Mouse (Mus musculus) CD4-positive, CD25-positive, alpha-beta regulatory T cell, adult 4 months (primary cell): ENCODE data around the gene 1700016K19Rik. TPM values are rescaled to one million over a fixed set of nuclear protein-coding genes. Genes with fewer than 3 reads are reported as not detected.

Source experiments
- ATAC-seq: one replicate; pipeline ENCODE4 v1.8.0; 2017
- polyA plus RNA-seq, 2 experiments: library from polyadenylated mRNA; unstranded; fragments of 100-300 nt; shearing (Covaris generic); gene quantifications; one replicate each; pipeline ENCODE4 v1.2.1; 2017

The 1700016K19Rik gene
- not detected for polyA plus RNA-seq

GRCm38 (mm10) chr11:75999440-76000155, at the start of gene 1700016K19Rik:
1700016K19Rik (plus strand) TSS chr11:75999912.
- peak; percentile 99 for ATAC-seq

DNA sequence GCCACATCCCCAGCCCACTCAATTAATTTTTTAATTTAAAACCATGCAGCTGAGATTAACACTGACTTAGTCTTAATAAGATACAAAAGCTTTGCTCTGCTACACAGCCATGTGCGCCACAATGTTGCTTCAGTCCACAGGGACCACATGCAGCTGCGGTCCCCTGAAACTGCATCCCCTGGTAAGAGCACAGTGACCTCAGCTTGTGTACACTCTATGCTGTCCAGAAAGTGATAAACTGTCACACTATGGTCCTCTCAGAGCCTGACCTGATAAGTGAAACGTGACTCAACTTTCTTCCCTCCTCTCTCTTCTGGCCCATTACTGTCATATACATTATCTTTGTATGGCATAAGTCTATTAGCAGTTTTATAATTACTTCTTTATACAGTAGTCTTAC, 49.3 kb upstream of the 1700016K19Rik start:
- no peak for ATAC-seq

DNA sequence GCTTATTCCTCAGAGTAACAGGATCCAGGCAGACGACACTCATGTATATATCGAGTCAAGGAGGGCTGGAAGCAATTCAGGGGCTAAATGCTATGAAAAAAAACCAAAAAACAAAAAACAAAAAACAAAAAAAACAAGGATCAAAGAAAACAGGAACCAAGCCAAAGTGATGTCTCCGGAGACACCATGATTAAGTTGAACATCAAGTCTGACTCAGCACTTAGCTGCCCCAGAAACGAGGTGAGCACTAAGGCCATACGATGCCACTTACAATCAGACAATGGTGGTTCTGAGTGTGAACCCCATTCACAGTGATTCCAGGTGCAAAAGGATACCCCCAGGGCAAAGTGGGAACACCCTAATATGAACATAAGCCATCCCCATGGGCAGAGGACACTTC, 47.8 kb upstream of the 1700016K19Rik start:
- no peak for ATAC-seq

- no peak for ATAC-seq
Observed at GRCm38 (mm10) chr11:75954896-75955295, 44.8 kb upstream of the 1700016K19Rik start.

GRCm38 (mm10) chr11:75956651-75957050, 43.1 kb upstream of the 1700016K19Rik start:
- ATAC-seq: peak; percentile 47

DNA sequence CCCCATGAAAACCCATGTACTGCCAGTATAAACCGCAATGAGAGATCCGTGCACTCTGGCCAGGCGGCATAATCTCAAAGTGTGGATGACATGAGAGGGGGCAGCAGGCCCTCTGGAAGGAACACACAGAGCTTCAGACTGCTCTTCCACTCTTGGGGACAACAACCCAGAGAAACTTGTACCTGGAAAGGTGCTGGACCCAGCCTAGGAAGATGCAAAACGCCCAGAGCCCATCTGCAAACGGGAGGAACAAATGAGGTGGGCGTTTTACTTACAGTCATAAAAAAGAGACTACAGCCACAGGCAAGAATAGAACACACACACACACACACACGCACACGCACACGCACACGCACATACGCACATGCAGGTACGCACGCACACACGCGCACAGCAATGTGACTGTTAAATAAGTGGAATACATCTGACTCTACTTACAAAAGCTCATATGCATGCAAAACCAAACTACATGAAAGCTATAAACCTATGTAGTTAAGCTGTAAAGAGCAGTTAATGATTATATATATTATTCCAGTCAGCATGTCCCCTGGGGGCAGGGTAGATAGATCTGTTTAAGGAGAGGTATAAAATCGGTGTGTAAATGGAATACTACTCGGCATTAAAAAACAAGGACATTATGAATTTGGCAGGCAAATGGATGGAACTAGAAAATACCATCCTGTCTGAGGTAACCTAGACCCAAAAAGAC, 42.4 kb upstream of the 1700016K19Rik start:
- no peak for ATAC-seq

DNA sequence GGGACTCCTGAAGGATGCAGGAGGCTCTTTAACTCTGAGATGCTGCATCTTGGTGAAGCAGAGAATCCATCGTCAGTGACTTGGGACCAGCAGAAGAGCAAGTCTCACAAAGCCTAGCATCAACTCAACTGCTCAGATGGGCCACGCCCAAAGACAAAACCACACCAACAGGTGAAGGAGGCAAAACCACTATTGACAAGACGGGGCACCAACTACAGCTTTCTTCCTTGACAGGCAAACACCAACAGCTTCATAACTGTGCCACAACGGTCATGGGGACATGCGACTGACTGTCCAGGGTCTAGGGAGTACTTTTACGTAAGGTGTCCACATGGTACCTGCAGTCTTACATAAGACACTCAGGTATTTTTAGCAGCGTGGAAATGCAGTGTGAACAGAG, 37.9 kb upstream of the 1700016K19Rik start:
- ATAC-seq: no peak

DNA sequence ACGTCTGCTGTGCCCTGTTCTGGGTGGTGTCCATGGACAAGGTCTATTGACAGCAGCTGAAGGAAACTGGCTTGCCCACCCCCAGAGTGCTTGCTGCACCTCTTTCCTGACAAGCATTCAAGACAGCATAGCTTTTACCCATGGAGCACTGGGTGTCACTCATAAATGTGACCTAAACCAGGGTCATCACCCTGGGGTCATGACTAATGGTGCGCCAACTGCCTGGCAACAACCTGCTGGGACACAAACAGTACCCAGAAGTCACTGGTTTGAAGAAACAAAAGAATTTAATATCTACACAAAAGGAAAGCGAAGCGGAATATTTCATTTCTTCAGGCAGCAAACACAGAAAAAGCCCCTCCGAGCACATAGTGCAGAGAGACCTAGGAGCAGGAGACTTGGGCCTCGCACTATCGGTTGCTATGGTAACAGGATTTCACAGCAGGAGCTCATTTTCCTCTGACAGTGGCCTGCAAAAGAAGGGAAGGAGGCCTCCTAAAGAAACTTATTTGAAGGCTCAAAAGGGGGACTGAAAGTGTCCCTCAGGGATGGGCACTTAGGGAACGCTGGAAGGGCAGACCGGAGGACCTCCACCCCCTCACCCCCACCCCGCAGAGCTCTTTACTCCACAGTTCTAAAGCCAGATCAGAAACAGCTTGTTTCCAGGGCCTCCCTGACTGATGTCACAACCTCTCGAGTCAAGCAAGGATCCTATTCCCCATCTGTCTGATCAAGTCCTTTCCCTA, 35.8 kb upstream of the 1700016K19Rik start:
- no peak for ATAC-seq

DNA sequence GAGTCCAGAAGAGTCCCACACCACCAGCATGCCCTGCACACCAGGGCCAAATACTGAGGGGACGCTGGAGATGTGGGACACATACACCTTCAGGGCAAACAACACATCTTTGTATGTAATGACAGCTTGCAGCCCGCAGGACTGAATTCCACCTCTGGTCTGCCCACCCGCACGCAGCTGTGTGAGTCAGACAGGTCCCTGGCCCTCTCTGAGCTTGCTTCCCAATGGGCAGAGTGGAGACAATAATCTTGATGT, 35.3 kb upstream of the 1700016K19Rik start:
- no peak for ATAC-seq

GRCm38 (mm10) chr11:75965674-75966400, 33.9 kb upstream of the 1700016K19Rik start:
- no peak for ATAC-seq

DNA sequence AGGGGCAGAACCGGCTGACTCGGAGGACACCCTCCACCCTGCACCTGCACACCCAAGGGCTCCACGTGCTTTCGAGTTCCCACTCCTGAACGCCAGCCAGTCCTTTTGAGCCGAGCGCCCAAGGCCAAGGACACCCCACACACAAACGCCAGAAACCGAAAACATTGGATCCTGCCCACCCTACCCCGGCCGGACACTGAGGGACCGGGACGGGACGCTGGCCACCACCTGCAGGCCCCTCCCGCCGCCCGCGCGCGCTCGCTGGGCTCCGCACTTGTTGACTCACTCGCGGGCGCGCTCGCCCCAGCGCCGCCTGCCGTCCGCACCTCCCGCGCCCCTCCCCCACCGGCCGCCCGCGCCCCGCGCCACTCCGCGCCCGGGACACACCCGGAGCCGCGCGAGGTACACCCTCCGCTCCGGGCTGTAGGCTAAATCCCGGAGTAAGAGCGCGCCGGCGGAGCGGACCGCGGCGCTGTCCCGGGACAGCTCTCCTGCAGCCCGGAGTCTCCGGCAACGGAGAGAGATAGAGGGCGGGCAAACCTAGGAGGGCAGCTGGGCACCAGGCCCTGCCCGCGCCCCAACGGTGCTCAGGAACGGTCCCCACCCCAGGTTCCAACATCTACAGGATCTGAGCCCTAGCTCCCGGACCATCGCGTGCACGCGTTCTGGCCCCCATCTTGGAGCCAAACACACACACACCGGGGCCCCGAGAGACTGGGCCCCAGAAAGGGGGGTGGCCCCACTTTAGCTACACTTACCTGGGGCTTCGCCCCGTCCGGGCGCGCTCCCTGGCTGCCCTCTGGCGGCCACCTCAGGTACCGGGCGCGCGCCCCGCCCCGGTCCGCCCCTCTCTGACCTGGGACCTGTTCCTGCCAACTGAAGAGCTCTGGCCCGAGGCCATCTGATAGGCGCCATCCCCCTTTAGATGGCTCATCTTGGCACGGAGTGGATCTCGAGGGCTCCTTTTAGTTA, 33.0 kb upstream of the 1700016K19Rik start:
- ATAC-seq: peak; percentile 90

GRCm38 (mm10) chr11:75968761-75969160, 31.0 kb upstream of the 1700016K19Rik start:
- ATAC-seq: no peak

GRCm38 (mm10) chr11:75970629-75971028, 29.1 kb upstream of the 1700016K19Rik start:
- ATAC-seq: no peak

DNA sequence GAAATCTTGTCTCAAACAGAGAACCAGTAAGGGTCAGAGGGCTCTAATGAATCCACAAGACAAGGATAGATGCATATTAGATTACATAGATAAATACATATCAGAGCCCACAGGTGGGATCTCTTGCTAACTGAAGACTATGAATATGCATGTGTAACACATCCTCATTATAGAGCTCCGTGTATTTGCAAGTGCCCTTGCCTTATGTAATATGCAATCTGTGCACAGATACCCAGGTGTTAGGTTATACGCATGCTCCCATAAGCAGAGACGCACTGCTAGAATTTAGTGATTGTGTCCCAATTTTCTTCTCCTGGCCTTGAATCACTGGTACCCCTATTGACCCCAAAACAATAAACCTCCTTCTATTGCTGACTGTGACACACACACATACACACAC, 27.5 kb upstream of the 1700016K19Rik start:
- ATAC-seq: no peak

- ATAC-seq: no peak
Observed at GRCm38 (mm10) chr11:75972916-75973567, 26.7 kb upstream of the 1700016K19Rik start.

DNA sequence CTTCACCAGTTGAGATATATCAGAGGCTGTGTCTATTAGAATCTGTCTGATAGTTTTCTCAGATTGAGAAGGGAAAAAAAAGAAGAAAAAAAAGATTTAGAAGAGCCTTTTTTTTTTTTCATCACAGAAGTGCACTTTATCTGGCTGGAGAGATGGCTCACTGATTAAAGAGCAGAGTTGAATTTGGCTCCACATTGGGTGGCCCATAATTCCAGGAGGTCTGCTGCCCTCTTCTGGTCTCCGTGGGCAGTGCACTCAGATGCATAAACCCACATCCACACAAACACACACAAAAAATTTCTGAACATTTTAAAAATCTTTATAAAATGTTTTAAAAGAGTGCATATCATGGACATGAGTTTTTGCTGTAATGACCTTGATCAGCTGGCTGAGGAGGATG, 25.7 kb upstream of the 1700016K19Rik start:
- ATAC-seq: no peak

GRCm38 (mm10) chr11:75976748-75977147, 23.0 kb upstream of the 1700016K19Rik start:
- peak; percentile 95 for ATAC-seq

DNA sequence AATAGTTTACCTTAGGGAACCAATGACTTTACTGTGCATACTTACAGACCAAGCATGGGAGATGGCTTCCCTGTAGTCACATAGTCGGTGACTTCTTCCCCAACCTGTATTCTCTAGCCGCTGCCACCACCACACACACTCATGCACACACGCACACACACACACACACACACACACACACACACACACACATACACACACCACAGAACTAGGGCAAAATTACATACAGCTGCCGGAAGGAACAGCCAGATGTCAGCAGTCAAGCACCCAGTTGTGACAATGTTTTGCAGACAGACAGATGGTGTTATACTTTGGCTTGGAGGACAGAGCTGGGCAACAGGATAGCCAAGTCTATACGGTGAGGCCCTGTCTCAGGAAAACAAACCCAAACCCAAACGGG, 21.7 kb upstream of the 1700016K19Rik start:
- ATAC-seq: no peak

GRCm38 (mm10) chr11:75980413-75980812, 19.3 kb upstream of the 1700016K19Rik start:
- ATAC-seq: no peak

- peak; percentile 66 for ATAC-seq
Observed at GRCm38 (mm10) chr11:75983194-75983593, 16.5 kb upstream of the 1700016K19Rik start.

DNA sequence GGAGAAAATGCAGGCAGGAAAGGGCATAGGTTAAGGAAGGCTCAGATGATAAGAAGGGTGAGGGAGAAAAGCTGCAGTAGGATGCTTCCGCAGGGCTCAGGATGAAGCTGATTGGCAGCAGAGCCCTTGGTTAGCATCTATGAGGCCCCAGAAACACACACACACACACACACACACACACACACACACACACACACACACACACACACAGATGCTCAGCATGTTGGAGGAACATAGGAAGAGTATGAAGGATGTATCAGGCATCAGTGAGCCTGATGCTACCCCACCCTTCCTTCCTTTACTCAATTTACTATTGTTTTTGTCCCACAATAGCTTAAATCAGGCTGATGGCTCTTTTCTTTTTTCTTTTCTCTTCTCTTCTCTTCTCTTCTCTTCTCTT, 15.1 kb upstream of the 1700016K19Rik start:
- no peak for ATAC-seq
